Mouse (Mus musculus) kidney, postnatal 36 days (tissue): ENCODE measurements at regions not wholly inside any gene's neighbourhood (a gene's known extent, or its start where the extent isn't known, plus 50 kb on each side); places are given as distances from the start of the nearest gene placed in this dataset.

Experiments used
- DNase-seq, 2 experiments: peaks; one replicate each; pipeline ENCODE4 v3.0.0; 2021 to 2022; ENCODE audit warnings: mixed read lengths in 2 of 2

GRCm38 (mm10) chr10:92075469-92075868, 646.8 kb downstream of the Nedd1 start:
- no peak for DNase-seq

DNA sequence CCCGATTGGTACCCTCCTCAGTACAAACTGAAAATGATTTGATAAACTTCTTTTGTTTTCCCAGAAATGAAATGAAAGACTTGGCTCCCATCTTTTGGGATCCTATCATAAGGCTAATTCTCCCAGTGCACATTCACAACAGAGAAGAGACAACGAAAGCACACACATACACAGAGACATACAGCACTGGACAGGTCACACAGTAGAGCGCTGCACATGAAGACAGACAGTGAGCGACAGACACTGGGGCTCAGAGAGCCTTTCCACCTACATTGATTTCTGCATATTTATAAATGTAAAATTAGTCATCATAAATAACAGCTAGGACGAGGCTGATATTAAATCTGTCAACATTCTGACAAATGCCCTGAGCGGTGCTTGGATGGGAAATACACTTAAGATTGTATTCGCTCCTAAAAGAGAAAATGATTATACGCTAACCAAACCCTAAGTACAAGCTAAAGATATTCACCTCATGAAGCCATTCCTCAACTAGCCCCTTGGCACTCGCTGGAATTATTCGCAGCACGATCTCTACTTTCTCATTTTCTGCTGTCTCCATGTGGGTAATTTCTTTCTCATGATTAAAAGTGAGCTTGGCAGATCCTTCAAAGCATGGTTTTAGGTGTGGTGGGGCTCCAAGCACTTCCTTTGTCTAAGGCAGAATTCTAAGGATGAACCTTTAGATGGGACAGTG, 647.4 kb downstream of the Nedd1 start:
- no peak for DNase-seq

GRCm38 (mm10) chr10:92073873-92074390, 648.3 kb downstream of the Nedd1 start:
- DNase-seq, result no peak

DNA sequence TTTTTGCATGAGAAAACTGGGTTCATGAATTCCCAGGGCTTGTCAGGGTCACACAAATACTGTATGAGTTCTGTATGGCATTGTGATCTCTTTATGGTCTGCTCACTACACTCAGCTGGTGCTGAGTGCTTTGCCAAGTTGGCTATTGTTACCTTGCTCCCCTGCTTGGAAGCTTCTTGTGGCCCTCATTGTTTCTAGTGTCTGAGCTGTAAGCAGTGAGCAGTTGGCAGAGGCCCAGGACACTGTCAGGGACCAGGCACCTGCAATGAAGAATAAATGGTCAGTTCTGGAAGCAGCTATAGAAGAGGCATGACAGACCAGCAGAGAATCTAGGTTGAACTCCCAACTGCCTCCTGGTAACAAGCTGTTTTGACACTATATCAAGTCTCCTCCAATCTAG, 677.4 kb downstream of the Nedd1 start:
- DNase-seq, result peak in 1 of 2 experiments; percentile 2

GRCm38 (mm10) chr10:92036176-92036575, 686.0 kb downstream of the Nedd1 start:
- DNase-seq, result no peak

- no peak for DNase-seq
Observed at GRCm38 (mm10) chr10:92030221-92030620, 692.0 kb downstream of the Nedd1 start.

- DNase-seq, result no peak
Observed at GRCm38 (mm10) chr10:92024203-92024602, 698.0 kb downstream of the Nedd1 start.

DNA sequence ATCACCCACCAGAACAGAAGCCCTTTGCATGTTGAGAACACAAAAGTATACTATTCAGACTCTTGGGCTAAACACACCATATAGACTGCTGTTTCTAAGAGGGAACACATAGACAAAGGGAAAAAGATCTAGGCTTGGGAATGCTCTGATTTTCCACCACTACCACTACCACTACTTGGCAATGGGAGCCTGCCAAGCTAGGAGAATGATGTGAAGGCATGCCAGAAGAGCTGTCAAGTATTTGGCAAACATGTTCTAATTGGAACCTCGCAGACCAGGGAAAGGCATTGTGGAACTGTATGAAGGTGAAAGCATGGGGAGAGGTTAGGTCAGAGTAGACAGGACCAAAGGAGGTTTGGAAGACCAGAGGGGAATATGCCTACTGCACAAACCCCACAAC, 701.2 kb downstream of the Nedd1 start:
- DNase-seq, result no peak

DNA sequence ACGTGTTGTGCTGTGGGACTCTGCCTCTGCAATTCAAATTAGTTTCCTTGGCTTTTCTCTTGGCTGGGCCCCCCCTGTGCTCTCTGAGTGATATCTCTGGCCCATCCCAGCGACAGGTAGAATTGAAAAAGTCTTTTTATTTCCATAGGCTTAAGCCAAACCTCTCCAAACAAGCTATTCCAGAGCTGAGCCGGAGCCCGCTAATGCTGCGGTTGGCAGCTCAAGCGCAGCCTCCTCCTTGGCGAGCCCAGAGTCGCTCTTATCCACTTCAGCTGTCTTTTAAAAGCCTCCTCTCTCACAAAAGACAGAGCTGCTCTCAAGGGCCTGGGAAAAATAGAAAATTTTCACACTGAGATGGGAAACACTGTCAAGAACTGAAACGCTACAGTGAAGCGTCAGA, 712.7 kb downstream of the Nedd1 start:
- DNase-seq, result peak in 1 of 2 experiments; percentile 31

DNA sequence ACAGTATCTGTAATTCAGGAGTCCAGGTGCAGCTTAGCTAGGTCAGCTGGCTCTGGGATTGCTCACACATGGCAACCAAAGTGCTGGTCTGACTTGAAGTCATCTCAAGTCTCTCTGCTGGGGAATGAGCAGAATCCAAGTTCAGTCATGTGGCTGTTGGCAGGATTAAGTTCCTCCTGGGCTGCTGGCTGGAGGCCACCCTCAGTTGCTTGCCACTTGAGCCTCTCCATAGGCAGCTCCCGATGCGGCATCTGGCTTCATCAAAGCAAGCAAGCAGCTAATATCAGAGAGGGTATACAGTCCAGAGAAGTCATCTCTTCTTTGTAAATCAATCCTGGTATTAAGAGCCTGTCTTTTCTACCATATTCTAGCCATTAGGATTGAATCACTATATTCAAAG, 714.3 kb downstream of the Nedd1 start:
- DNase-seq, result peak in 1 of 2 experiments; percentile 29

- DNase-seq, result peak; percentile 47 to 56
Observed at GRCm38 (mm10) chr10:92006467-92006866, 715.8 kb downstream of the Nedd1 start.

DNA sequence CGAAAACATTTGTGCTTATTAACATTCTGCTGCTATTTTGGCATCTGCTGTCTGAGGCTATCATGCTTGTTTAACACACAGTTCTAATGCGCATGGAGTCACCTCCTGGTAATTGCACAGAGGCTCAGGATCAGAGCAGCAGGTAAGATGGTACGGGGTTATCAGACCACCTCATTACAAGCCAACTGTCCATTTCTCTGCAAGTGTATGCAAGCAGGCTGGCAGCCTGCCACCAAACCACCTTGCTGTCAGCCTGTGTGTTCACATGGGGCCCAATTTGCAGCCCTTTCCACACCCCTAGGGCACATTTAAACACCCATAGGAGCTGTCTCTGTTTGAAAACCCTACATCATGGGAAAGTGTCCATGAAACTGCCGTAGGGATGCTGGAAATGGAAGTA, 731.2 kb downstream of the Nedd1 start:
- no peak for DNase-seq

GRCm38 (mm10) chr10:91988364-91988763, 733.9 kb downstream of the Nedd1 start:
- DNase-seq, result peak in 1 of 2 experiments; percentile 54

GRCm38 (mm10) chr10:91979841-91980240, 742.4 kb downstream of the Nedd1 start:
- DNase-seq, result peak; percentile 8 to 11

DNA sequence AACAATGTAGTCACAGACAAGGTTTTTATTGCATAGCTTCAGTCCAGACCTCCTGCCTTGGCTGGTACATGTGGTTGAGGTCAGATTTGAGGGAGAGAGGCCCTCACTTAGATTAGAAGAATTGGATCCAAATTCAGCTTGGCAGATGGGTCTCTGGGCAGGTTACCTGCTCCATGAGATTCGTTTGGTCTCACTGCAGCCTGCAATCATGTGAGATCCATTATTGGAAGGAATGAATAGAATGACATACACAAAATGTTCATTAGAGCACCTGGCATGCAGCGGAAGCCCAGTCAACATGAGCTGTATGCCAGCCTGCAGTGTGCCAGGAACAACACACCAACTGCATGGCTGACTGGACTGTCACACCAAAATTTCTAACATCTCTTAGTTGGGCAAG, 750.3 kb downstream of the Nedd1 start:
- DNase-seq, result no peak

- no peak for DNase-seq
Observed at GRCm38 (mm10) chr10:91967570-91968310, 754.5 kb downstream of the Nedd1 start.

GRCm38 (mm10) chr10:91959734-91960492, 762.3 kb downstream of the Nedd1 start:
- no peak for DNase-seq

DNA sequence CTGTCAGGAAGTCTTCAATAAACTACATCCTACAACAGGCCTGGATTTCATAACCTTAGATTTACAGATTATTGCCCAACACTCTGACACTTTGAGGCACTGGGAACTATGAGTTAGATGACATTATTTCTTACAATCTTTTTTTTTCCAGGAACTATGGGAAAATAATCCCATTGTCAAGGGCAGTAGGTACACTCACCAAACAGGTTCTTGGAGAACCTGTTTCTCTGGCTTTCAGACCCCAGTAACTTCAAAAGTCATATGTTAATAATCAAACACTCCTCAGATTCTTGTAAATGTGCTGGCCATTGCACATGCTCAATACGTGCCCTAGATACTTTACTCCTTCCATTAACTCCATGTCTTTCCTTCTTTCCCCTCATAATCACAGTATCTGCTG, 769.1 kb downstream of the Nedd1 start:
- peak in 1 of 2 experiments; percentile 2 for DNase-seq

GRCm38 (mm10) chr10:91923626-91924025, 742.5 kb upstream of the Tmpo start:
- DNase-seq, result no peak

- no peak for DNase-seq
Observed at GRCm38 (mm10) chr10:91889864-91890263, 708.7 kb upstream of the Tmpo start.

- no peak for DNase-seq
Observed at GRCm38 (mm10) chr10:91888537-91888936, 707.4 kb upstream of the Tmpo start.

DNA sequence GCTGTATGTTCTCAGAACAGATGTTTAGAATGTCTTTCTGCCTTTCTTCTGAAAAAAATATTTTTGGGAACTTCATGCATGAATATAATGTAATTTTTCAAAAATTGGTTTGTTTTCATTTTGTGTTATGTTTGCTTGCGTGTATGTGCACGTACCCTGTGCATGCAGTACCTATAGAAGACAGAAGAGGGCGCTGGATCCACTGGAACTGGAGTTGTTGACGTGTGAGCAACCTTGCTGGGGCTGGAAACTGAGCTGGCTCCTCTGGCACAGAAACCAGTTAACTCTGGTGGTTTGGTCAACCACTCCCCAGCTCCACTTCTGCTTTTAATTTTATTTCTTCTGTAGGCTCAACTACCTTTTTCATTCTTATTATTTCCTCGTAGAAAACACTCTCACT, 702.0 kb upstream of the Tmpo start:
- peak; percentile 1 to 51 for DNase-seq

DNA sequence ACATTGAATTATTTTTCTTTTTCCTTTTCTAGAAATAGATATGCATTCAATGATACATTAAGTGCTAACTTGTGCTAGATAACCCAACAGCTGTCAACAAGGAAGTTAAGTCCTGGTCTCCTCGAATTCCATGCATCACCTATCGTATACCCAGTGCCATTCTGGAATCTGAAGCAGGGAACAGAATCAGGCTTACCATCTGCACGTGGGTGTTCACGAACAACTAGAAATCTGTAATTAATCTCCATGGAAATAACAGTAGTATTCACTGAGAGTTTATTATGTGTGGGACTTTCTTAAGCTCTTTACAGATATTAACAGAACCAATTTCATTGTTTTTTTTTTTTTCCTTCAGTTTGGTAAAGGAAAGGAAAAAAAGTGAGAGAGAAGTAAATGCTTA, 701.4 kb upstream of the Tmpo start:
- DNase-seq, result no peak
